Mouse (Mus musculus) CH12.LX (cell line): ENCODE measurements around the gene Ugt1a5. TPM values are rescaled to one million over a fixed set of nuclear protein-coding genes. Genes with fewer than 3 reads are reported as not detected.

Experiments used
- DNase-seq: peaks from one replicate; pipeline ENCODE4 v3.0.0-alpha.2; 2013; ENCODE audit errors: extremely low read depth
- H3K27ac ChIP-seq: 2 replicates; pipeline ENCODE4 v1.5.1; 2012; ENCODE audit warnings: low read depth, mild to moderate bottlenecking, control low read depth, moderate library complexity; ENCODE audit not compliant: insufficient read depth
- H3K27me3 ChIP-seq: replicated peaks from 2 replicates; pipeline ENCODE3; 2012; ENCODE audit warnings: inconsistent platforms
- H3K36me3 ChIP-seq, 2 experiments: replicated peaks in 1 of 2; 2 replicates each; pipeline versions ENCODE3 to v1.6.1; 2012; ENCODE audit warnings: inconsistent platforms in 1 of 2, low read length in 1 of 2, mild to moderate bottlenecking in 1 of 2, mixed read lengths in 1 of 2, moderate library complexity in 1 of 2; ENCODE audit not compliant: control insufficient read depth in 1 of 2, insufficient read depth in 1 of 2
- H3K4me1 ChIP-seq, 2 experiments: 2 replicates each; pipeline ENCODE4 v1.6.1; 2012; ENCODE audit warnings: inconsistent platforms in 1 of 2, moderate library complexity in 1 of 2; ENCODE audit not compliant: insufficient read depth in 2 of 2, control insufficient read depth in 1 of 2
- H3K4me2 ChIP-seq: 2 replicates; pipeline ENCODE4 v1.6.1; 2012; ENCODE audit warnings: low read depth, mild to moderate bottlenecking, control low read depth; ENCODE audit not compliant: poor library complexity, insufficient read depth, severe bottlenecking
- H3K4me3 ChIP-seq, 3 experiments: fragments of 150-350 bp in 1 of 3; sonication (generic) in 1 of 3; replicated peaks in 1 of 3; 2 replicates each; pipeline versions ENCODE3 to v1.5.1; 2011 to 2012; ENCODE audit warnings: low read depth in 2 of 3, low read length in 2 of 3, mild to moderate bottlenecking in 2 of 3, moderate library complexity in 2 of 3, control low read depth in 1 of 3, improper control_type of control experiment in 1 of 3, inconsistent platforms in 1 of 3, mixed read lengths in 1 of 3; ENCODE audit not compliant: poor library complexity in 1 of 3
- H3K79me2 ChIP-seq: replicated peaks from 2 replicates; pipeline ENCODE4 v1.6.1; 2012; ENCODE audit warnings: mild to moderate bottlenecking, moderate library complexity; ENCODE audit not compliant: control insufficient read depth, poor library complexity, insufficient read depth, severe bottlenecking; ENCODE audit errors: extremely low read depth
- H3K9ac ChIP-seq: 2 replicates; pipeline ENCODE4 v1.6.1; 2012; ENCODE audit warnings: low read depth, mild to moderate bottlenecking, control low read depth, moderate library complexity; ENCODE audit not compliant: insufficient read depth
- H3K9me3 ChIP-seq: replicated peaks from 2 replicates; pipeline ENCODE3; 2012; ENCODE audit warnings: low read length, inconsistent platforms, mixed read lengths
- BHLHE40 ChIP-seq: IDR thresholded peaks from 2 replicates; pipeline ENCODE4 v1.6.1; 2011; ENCODE audit warnings: mild to moderate bottlenecking, low read depth, low read length, improper control_type of control experiment
- ETS1 ChIP-seq: conservative IDR thresholded peaks from 2 replicates; pipeline ENCODE4 v1.6.1; 2012; ENCODE audit warnings: low read depth, mild to moderate bottlenecking, inconsistent platforms, low read length, improper control_type of control experiment, moderate library complexity
- JUND ChIP-seq: conservative IDR thresholded peaks from 2 replicates; pipeline ENCODE4 v1.6.1; 2011; ENCODE audit warnings: low read depth, low read length, improper control_type of control experiment
- MAX ChIP-seq: IDR thresholded peaks from 2 replicates; pipeline ENCODE4 v1.6.1; 2011; ENCODE audit warnings: low read length, improper control_type of control experiment
- MEF2A ChIP-seq: IDR thresholded peaks from 2 replicates; pipeline ENCODE4 v1.6.1; 2014; ENCODE audit warnings: low read depth, mild to moderate bottlenecking, inconsistent platforms, low read length, improper control_type of control experiment, borderline replicate concordance
- POLR2AphosphoS2 ChIP-seq: IDR thresholded peaks from 2 replicates; pipeline ENCODE4 v1.6.1; 2011; ENCODE audit warnings: low read depth, low read length, improper control_type of control experiment
- ZNF384 ChIP-seq: IDR thresholded peaks from 2 replicates; pipeline ENCODE4 v1.6.1; 2012; ENCODE audit warnings: low read depth, low read length, improper control_type of control experiment, inconsistent platforms
- dilution Hi-C: fragments of 300-500 bp; cut with MboI; formaldehyde crosslinking; loops from 2 replicates; pipeline ENCODE4 v1.14.3; 2020; ENCODE audit warnings: low sequenced_read_pairs; ENCODE audit not compliant: extremely low pct_unique_long_range_greater_than_20kb, extremely low pct_ligation_motif_present
- in situ Hi-C: fragments of 300-500 bp; cut with MboI; formaldehyde crosslinking; loops from 3 replicates; pipeline ENCODE4 v1.14.3; 2019; ENCODE audit warnings: low sequenced_read_pairs, low pct_ligation_motif_present, low pct_unique_long_range_greater_than_20kb, mixed read lengths
- polyA plus RNA-seq: library from polyadenylated mRNA; unstranded; fragments of >175 nt; gene quantifications from 2 replicates; pipeline ENCODE4 v1.2.1, GENCODE M21; 2012; ENCODE audit warnings: low read depth; ENCODE audit not compliant: insufficient read length
- total RNA-seq, 2 experiments: library from RNA; depleted of rRNA; stranded (reverse); fragments of 300-350 nt in 1 of 2; fragments of >200 nt in 1 of 2; gene quantifications; 2 replicates each; pipeline ENCODE4 v1.2.3; 2012 to 2014

Gene Ugt1a5
- total and polyA plus RNA-seq, 3 experiments: not detected

DNA sequence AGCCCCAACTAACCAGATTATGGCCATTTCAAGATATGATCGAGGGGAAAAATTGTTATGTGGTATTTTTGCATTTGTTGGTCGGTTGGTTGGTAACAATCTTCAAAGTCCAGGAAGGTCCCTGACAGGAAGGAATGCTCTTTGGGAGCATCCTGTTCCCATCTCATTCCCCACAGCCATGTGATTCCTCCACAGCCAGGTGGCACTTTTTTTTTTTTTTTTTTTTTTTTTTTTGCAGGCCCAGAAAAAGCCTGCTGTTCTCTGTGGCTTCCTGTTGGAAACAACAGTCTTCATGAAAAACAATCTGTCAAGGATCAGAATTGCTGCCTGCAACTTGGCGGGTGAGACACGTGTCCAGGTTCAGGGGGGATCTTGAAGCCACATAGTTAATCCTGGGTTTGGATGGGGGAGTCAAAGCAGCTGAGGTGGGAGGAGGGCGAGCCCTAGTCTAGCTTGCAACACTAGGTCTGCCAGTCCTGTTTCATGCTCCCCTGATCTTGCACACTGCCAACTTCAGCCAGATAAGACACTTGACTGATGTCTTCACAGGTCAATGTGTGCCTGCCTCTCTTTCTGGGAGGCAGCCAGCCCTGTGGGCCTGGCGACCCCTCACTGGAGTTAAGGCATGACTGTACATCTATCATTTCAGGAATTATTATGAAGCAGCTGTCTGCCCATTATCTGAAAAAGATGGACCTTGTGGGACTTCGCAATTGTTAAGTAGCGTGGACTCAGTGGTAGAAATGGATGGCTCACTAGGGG is 93.2 kb downstream of the Ugt1a5 start:
- no peak overlapping the region for H3K9ac ChIP-seq
- no peak overlapping the region for H3K27ac ChIP-seq
- no peak overlapping the region for H3K4me2 ChIP-seq
- DNase-seq: no peak
- no peak overlapping the region for H3K4me3 ChIP-seq
- no peak for TF ChIP-seq ETS1
- TF ChIP-seq JUND: no peak
- TF ChIP-seq ZNF384: peak; percentile 87
- dilution Hi-C loops (no loop called here), in situ Hi-C loops (no loop called here)
- H3K9me3 ChIP-seq: peaks cover 42% of the 10 kb centered on the region
- peaks cover 2 to 29% of the 10 kb centered on the region in 2 experiments; a peak in 3 of 4 replicates for H3K4me1 ChIP-seq
- H3K27me3 ChIP-seq: peaks cover 6% of the 10 kb centered on the region
- no peaks in the 10 kb centered on the region for H3K79me2 ChIP-seq
- peaks cover 15 to 43% of the 10 kb centered on the region in 2 experiments for H3K36me3 ChIP-seq

DNA sequence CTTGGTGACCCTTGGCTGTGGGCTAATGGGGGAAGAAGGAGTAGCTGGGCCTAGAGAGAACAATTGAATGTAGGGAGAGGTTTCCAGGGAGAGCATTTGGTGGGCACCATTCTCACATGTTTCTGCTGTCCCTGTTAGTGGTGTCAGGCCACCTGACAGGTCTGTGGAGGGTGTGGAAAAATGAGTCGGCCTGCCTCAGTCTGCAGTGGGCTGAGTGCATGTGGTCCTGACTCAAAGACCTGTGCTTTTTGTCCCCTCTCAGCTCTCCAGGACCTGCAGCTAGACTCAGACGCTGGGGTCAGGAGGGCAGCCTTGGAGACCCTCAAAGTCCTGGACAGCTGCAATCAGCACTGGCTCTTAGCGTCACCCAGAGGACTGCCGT is 93.8 kb downstream of the Ugt1a5 start:
- in situ Hi-C loops (no loop called here), dilution Hi-C loops (no loop called here)
- no peak overlapping the region for H3K4me2 ChIP-seq
- DNase-seq: no peak
- no peak overlapping the region for H3K27ac ChIP-seq
- no peak overlapping the region for H3K4me3 ChIP-seq
- no peak overlapping the region for H3K9ac ChIP-seq
- H3K36me3 ChIP-seq: peaks cover 21 to 49% of the 10 kb centered on the region in 2 experiments
- H3K9me3 ChIP-seq: peaks cover 40% of the 10 kb centered on the region
- no peak for TF ChIP-seq MEF2A
- H3K27me3 ChIP-seq: peaks cover 4% of the 10 kb centered on the region
- no peaks in the 10 kb centered on the region for H3K79me2 ChIP-seq
- H3K4me1 ChIP-seq: peaks cover 2 to 29% of the 10 kb centered on the region in 2 experiments; a peak in 3 of 4 replicates

DNA sequence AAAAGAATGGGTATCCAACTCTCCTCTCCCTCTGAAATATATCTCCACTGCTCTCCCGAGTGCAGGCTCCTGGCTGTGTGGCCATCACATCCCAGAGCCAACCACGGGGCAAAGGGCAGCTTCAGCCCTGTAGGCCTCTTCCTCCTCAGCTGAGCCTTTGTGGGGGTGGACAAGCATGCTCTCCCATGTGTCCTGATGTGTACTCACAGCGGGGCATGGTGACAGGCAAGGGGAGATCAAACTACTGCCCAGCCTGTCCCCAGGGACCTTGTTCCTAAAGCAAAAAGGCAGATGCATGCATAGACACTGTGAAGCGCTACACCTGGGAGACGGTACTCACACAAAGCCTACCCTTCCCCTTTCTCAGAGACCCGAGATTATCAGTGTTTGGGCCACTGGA is 94.3 kb downstream of the Ugt1a5 start:
- dilution Hi-C loops: no loop called here
- no peak overlapping the region for H3K4me2 ChIP-seq

More for the DNA sequence above, 94.3 kb downstream of the Ugt1a5 start:
- Histone ChIP-seq H3K27ac (no peak overlapping the region), H3K36me3 (peaks cover 25 to 53% of the 10 kb centered on the region in 2 experiments), H3K4me1 (peaks cover 2 to 29% of the 10 kb centered on the region in 2 experiments; a peak in 3 of 4 replicates), H3K79me2 (no peaks in the 10 kb centered on the region), H3K27me3 (peaks cover under 1% of the 10 kb centered on the region), H3K9ac (no peak overlapping the region), H3K9me3 (peaks cover 35% of the 10 kb centered on the region), H3K4me3 (no peak overlapping the region)
- TF ChIP-seq MAX (no peak), BHLHE40 (no peak), ETS1 (no peak), POLR2AphosphoS2 (peak; percentile 4; the same call in 1 of the 2 replicates)
- in situ Hi-C loops: no loop called here
- DNase-seq: no peak
